Mouse (Mus musculus): ENCODE measurements around the gene Nipal1. TPM values are rescaled to one million over a fixed set of nuclear protein-coding genes. Genes with fewer than 3 reads are reported as not detected.

Nipal1 gene
- polyA plus RNA-seq (2011; ENCODE audit: insufficient read depth, insufficient read length, low read depth, missing spikeins): 0.52 and 0.93 TPM in 2 replicates

- Histone ChIP-seq H3K27me3 (ENCODE audit: control insufficient read depth, insufficient read depth, low read length, poor library complexity, severe bottlenecking) (no peaks in the 10 kb centered on the region), H3K4me1 (ENCODE audit: control insufficient read depth, insufficient read depth, low read length) (no peaks in the 10 kb centered on the region), H3K9me3 (replicated peaks; ENCODE audit: control insufficient read depth, insufficient read depth, low read length, poor library complexity, severe bottlenecking) (no peaks in the 10 kb centered on the region), H3K36me3 (ENCODE audit: control insufficient read depth, insufficient read depth, low read length, poor library complexity, severe bottlenecking) (no peaks in the 10 kb centered on the region), H3K4me3 (ENCODE audit: low read depth, low read length) (peak within 1 kb of the TSS; percentile 72), H3K9ac (ENCODE audit: low read depth, poor library complexity, severe bottlenecking) (no peak within 1 kb of the TSS; the same call in 1 of the 2 replicates), H3K27ac (ENCODE audit: insufficient read depth, low read length) (no peak within 1 kb of the TSS)
- TF ChIP-seq CTCF (IDR thresholded peaks at IDR 0.05; ENCODE audit: low read depth, low read length) (no peak), EP300 (IDR thresholded peaks at IDR 0.05; ENCODE audit: insufficient read depth, low read depth, low read length) (no peak), POLR2A (IDR thresholded peaks at IDR 0.05; ENCODE audit: insufficient read depth, low read length) (no peak)
Observed at GRCm38 (mm10) chr5:72647418-72647907, at the start of gene Nipal1. TSS of gene Nipal1 (plus strand) at chr5:72647795.

GRCm38 (mm10) chr5:72601006-72601405, 46.6 kb upstream of the Nipal1 start:
- Histone ChIP-seq H3K27me3 (ENCODE audit: control insufficient read depth, insufficient read depth, low read length, poor library complexity, severe bottlenecking) (no peaks in the 10 kb centered on the region), H3K9ac (ENCODE audit: low read depth, poor library complexity, severe bottlenecking) (no peak overlapping the region), H3K4me3 (ENCODE audit: low read depth, low read length) (no peak overlapping the region), H3K9me3 (replicated peaks; ENCODE audit: control insufficient read depth, insufficient read depth, low read length, poor library complexity, severe bottlenecking) (no peaks in the 10 kb centered on the region; the same call in 1 of the 2 replicates), H3K4me1 (ENCODE audit: control insufficient read depth, insufficient read depth, low read length) (no peaks in the 10 kb centered on the region), H3K36me3 (ENCODE audit: control insufficient read depth, insufficient read depth, low read length, poor library complexity, severe bottlenecking) (no peaks in the 10 kb centered on the region), H3K27ac (ENCODE audit: insufficient read depth, low read length) (no peak overlapping the region)
- TF ChIP-seq POLR2A (IDR thresholded peaks at IDR 0.05; ENCODE audit: insufficient read depth, low read length): no peak
- TF ChIP-seq CTCF (IDR thresholded peaks at IDR 0.05; ENCODE audit: low read depth, low read length): peak; percentile 60

- TF ChIP-seq CTCF (IDR thresholded peaks at IDR 0.05; ENCODE audit: low read depth, low read length) (no peak), POLR2A (IDR thresholded peaks at IDR 0.05; ENCODE audit: insufficient read depth, low read length) (no peak)
- H3K36me3 ChIP-seq (ENCODE audit: control insufficient read depth, insufficient read depth, low read length, poor library complexity, severe bottlenecking): no peaks in the 10 kb centered on the region
- no peaks in the 10 kb centered on the region; the same call in 1 of the 2 replicates for H3K27me3 ChIP-seq (ENCODE audit: control insufficient read depth, insufficient read depth, low read length, poor library complexity, severe bottlenecking)
- H3K27ac ChIP-seq (ENCODE audit: insufficient read depth, low read length): no peak overlapping the region
- H3K9me3 ChIP-seq (replicated peaks; ENCODE audit: control insufficient read depth, insufficient read depth, low read length, poor library complexity, severe bottlenecking): no peaks in the 10 kb centered on the region; the same call in 1 of the 2 replicates
- H3K4me1 ChIP-seq (ENCODE audit: control insufficient read depth, insufficient read depth, low read length): no peaks in the 10 kb centered on the region
- H3K4me3 ChIP-seq (ENCODE audit: low read depth, low read length): no peak overlapping the region
- H3K9ac ChIP-seq (ENCODE audit: low read depth, poor library complexity, severe bottlenecking): no peak overlapping the region
Observed at GRCm38 (mm10) chr5:72603138-72603537, 44.5 kb upstream of the Nipal1 start.

GRCm38 (mm10) chr5:72617413-72617812, 30.2 kb upstream of the Nipal1 start:
- Histone ChIP-seq H3K27me3 (ENCODE audit: control insufficient read depth, insufficient read depth, low read length, poor library complexity, severe bottlenecking) (no peaks in the 10 kb centered on the region), H3K9me3 (replicated peaks; ENCODE audit: control insufficient read depth, insufficient read depth, low read length, poor library complexity, severe bottlenecking) (no peaks in the 10 kb centered on the region; the same call in 1 of the 2 replicates), H3K36me3 (ENCODE audit: control insufficient read depth, insufficient read depth, low read length, poor library complexity, severe bottlenecking) (no peaks in the 10 kb centered on the region), H3K4me1 (ENCODE audit: control insufficient read depth, insufficient read depth, low read length) (no peaks in the 10 kb centered on the region), H3K27ac (ENCODE audit: insufficient read depth, low read length) (no peak overlapping the region), H3K9ac (ENCODE audit: low read depth, poor library complexity, severe bottlenecking) (no peak overlapping the region), H3K4me3 (ENCODE audit: low read depth, low read length) (no peak overlapping the region)
- no peak for TF ChIP-seq CTCF (IDR thresholded peaks at IDR 0.05; ENCODE audit: low read depth, low read length)
- TF ChIP-seq POLR2A (IDR thresholded peaks at IDR 0.05; ENCODE audit: insufficient read depth, low read length): no peak
- no peak for TF ChIP-seq EP300 (IDR thresholded peaks at IDR 0.05; ENCODE audit: insufficient read depth, low read depth, low read length)

- no peaks in the 10 kb centered on the region for H3K36me3 ChIP-seq (ENCODE audit: control insufficient read depth, insufficient read depth, low read length, poor library complexity, severe bottlenecking)
- no peaks in the 10 kb centered on the region for H3K4me1 ChIP-seq (ENCODE audit: control insufficient read depth, insufficient read depth, low read length)
- H3K27ac ChIP-seq (ENCODE audit: insufficient read depth, low read length): no peak overlapping the region
- no peak overlapping the region for H3K9ac ChIP-seq (ENCODE audit: low read depth, poor library complexity, severe bottlenecking)
- H3K9me3 ChIP-seq (replicated peaks; ENCODE audit: control insufficient read depth, insufficient read depth, low read length, poor library complexity, severe bottlenecking): no peaks in the 10 kb centered on the region; the same call in 1 of the 2 replicates
- TF ChIP-seq EP300 (IDR thresholded peaks at IDR 0.05; ENCODE audit: insufficient read depth, low read depth, low read length) (no peak), POLR2A (IDR thresholded peaks at IDR 0.05; ENCODE audit: insufficient read depth, low read length) (no peak), CTCF (IDR thresholded peaks at IDR 0.05; ENCODE audit: low read depth, low read length) (no peak)
- no peaks in the 10 kb centered on the region for H3K27me3 ChIP-seq (ENCODE audit: control insufficient read depth, insufficient read depth, low read length, poor library complexity, severe bottlenecking)
- H3K4me3 ChIP-seq (ENCODE audit: low read depth, low read length): no peak overlapping the region
Observed at GRCm38 (mm10) chr5:72621022-72621421, 26.6 kb upstream of the Nipal1 start.

GRCm38 (mm10) chr5:72630026-72630425, 17.6 kb upstream of the Nipal1 start:
- TF ChIP-seq EP300 (IDR thresholded peaks at IDR 0.05; ENCODE audit: insufficient read depth, low read depth, low read length) (no peak), POLR2A (IDR thresholded peaks at IDR 0.05; ENCODE audit: insufficient read depth, low read length) (no peak), CTCF (IDR thresholded peaks at IDR 0.05; ENCODE audit: low read depth, low read length) (no peak)
- Histone ChIP-seq H3K27me3 (ENCODE audit: control insufficient read depth, insufficient read depth, low read length, poor library complexity, severe bottlenecking) (no peaks in the 10 kb centered on the region), H3K4me1 (ENCODE audit: control insufficient read depth, insufficient read depth, low read length) (no peaks in the 10 kb centered on the region), H3K9ac (ENCODE audit: low read depth, poor library complexity, severe bottlenecking) (no peak overlapping the region), H3K27ac (ENCODE audit: insufficient read depth, low read length) (no peak overlapping the region), H3K36me3 (ENCODE audit: control insufficient read depth, insufficient read depth, low read length, poor library complexity, severe bottlenecking) (no peaks in the 10 kb centered on the region), H3K9me3 (replicated peaks; ENCODE audit: control insufficient read depth, insufficient read depth, low read length, poor library complexity, severe bottlenecking) (no peaks in the 10 kb centered on the region), H3K4me3 (ENCODE audit: low read depth, low read length) (no peak overlapping the region)

Data from ES-Bruce4 (cell line).